Mouse (Mus musculus) intestine, postnatal 0 days (tissue): ENCODE data around the gene Megf8. TPM values are rescaled to one million over a fixed set of nuclear protein-coding genes. Genes with fewer than 3 reads are reported as not detected.
A peak's percentile ranks its signal among the peaks of the same experiment; 100 is the strongest.

Experiments used
- ATAC-seq: fragments of 200-750 bp; cut with Nextera tagmentation; 2 replicates; pipeline ENCODE4 v1.8.0; 2017; ENCODE audit warnings: mild to moderate bottlenecking, moderate TSS enrichment, moderate library complexity
- H3K27ac ChIP-seq: fragments of 300-500 bp; sonication (generic); 2 replicates; pipeline ENCODE4 v1.5.1; 2014; ENCODE audit warnings: mild to moderate bottlenecking, low read depth, low read length, moderate library complexity
- H3K27me3 ChIP-seq: fragments of 300-500 bp; sonication (generic); replicated peaks from 2 replicates; pipeline ENCODE4 v1.6.1; 2014; ENCODE audit warnings: low read length, mixed read lengths; ENCODE audit not compliant: control insufficient read depth, insufficient read depth
- H3K36me3 ChIP-seq: fragments of 300-500 bp; sonication (generic); 2 replicates; pipeline ENCODE4 v1.6.1; 2014; ENCODE audit warnings: mild to moderate bottlenecking, moderate library complexity; ENCODE audit not compliant: control insufficient read depth, insufficient read depth
- H3K4me1 ChIP-seq: fragments of 300-500 bp; sonication (generic); replicated peaks from 2 replicates; pipeline ENCODE4 v1.6.1; 2014; ENCODE audit warnings: antibody characterized with exemption, low read length, mixed read lengths; ENCODE audit not compliant: control insufficient read depth, insufficient read depth
- H3K4me2 ChIP-seq: fragments of 300-500 bp; sonication (generic); replicated peaks from 2 replicates; pipeline ENCODE4 v1.6.1; 2014; ENCODE audit warnings: low read depth, mild to moderate bottlenecking, moderate library complexity
- H3K4me3 ChIP-seq: fragments of 300-500 bp; sonication (generic); 2 replicates; pipeline ENCODE4 v1.5.1; 2014; ENCODE audit warnings: low read depth, low read length
- H3K9ac ChIP-seq: fragments of 300-500 bp; sonication (generic); 2 replicates; pipeline ENCODE4 v1.6.1; 2014; ENCODE audit warnings: mild to moderate bottlenecking, low read depth, low read length
- H3K9me3 ChIP-seq: fragments of 300-500 bp; sonication (generic); 2 replicates; pipeline ENCODE4 v1.6.1; 2016; ENCODE audit warnings: mixed run types; ENCODE audit not compliant: control insufficient read depth
- CTCF ChIP-seq: sonication (generic); IDR thresholded peaks from 2 replicates; pipeline ENCODE4 v1.5.1; 2016; ENCODE audit warnings: low read depth, mild to moderate bottlenecking, control low read depth, antibody characterized with exemption, moderate library complexity
- WGBS: fragments of 180-500 bp; shearing (Covaris S2); extraction: QIAGEN DNeasy Blood & Tissue Kit; methylation state at CpG from one replicate; pipeline ENCODE4 v1.1.7; 2014; 5-methylcytosine and 5-hydroxymethylcytosine counted together
- polyA plus RNA-seq: library from polyadenylated mRNA; unstranded; fragments of >200 nt; fragmentation: Nextera tagmentation; extraction: Ambion mirVana; gene quantifications from 2 replicates; pipeline ENCODE4 v1.2.1, GENCODE M21; 2015

Gene Megf8
- polyA plus RNA-seq, 1 experiment from 2014 or later, result 3.4 TPM

GRCm38 (mm10) chr7:25273259-25274241 is 43.4 kb upstream of the Megf8 start:
- H3K4me3 ChIP-seq, result no peak overlapping the region
- H3K4me2 ChIP-seq, result 0 out of 2 replicates have a peak overlapping the region, but pooled peaks have one; percentile 9
- TF ChIP-seq CTCF, result no peak
- ATAC-seq, result no peak
- H3K9ac ChIP-seq, result no peak overlapping the region
- WGBS, result 84% methylated on average over 22 of the region's 22 CpGs
- no peak overlapping the region for H3K27ac ChIP-seq
- no peaks in the 10 kb centered on the region for H3K9me3 ChIP-seq
- H3K27me3 ChIP-seq, result no peaks in the 10 kb centered on the region
- H3K36me3 ChIP-seq, result peaks cover 27% of the 10 kb centered on the region
- peaks cover 19% of the 10 kb centered on the region; the same call in 1 of the 2 replicates for H3K4me1 ChIP-seq

- 51% methylated on average over 5 of the region's 5 CpGs for WGBS
- Histone ChIP-seq H3K27ac (no peak overlapping the region), H3K9ac (no peak overlapping the region; the same call in 1 of the 2 replicates), H3K4me1 (peaks cover 20% of the 10 kb centered on the region; the same call in 1 of the 2 replicates), H3K36me3 (peaks cover 27% of the 10 kb centered on the region), H3K4me3 (no peak overlapping the region), H3K9me3 (no peaks in the 10 kb centered on the region), H3K27me3 (no peaks in the 10 kb centered on the region), H3K4me2 (no peak overlapping the region)
- no peak for ATAC-seq
- TF ChIP-seq CTCF, result no peak
Observed at GRCm38 (mm10) chr7:25274571-25274970, 42.4 kb upstream of the Megf8 start.

GRCm38 (mm10) chr7:25274996-25275395 is 42.0 kb upstream of the Megf8 start:
- Histone ChIP-seq H3K4me1 (peaks cover 24% of the 10 kb centered on the region; the same call in 1 of the 2 replicates), H3K27ac (no peak overlapping the region), H3K36me3 (peaks cover 27% of the 10 kb centered on the region), H3K27me3 (no peaks in the 10 kb centered on the region), H3K4me3 (no peak overlapping the region), H3K9me3 (no peaks in the 10 kb centered on the region), H3K9ac (no peak overlapping the region), H3K4me2 (no peak overlapping the region)
- 91% methylated on average over 3 of the region's 3 CpGs for WGBS
- no peak for ATAC-seq
- no peak for TF ChIP-seq CTCF

- WGBS, result 44% methylated on average over 9 of the region's 9 CpGs
- peak overlapping the region; percentile 21 for H3K4me2 ChIP-seq
Observed at GRCm38 (mm10) chr7:25275555-25276298, 41.2 kb upstream of the Megf8 start.

GRCm38 (mm10) chr7:25277405-25277804 is 39.6 kb upstream of the Megf8 start:
- Histone ChIP-seq H3K4me1 (peaks cover 39% of the 10 kb centered on the region), H3K36me3 (peaks cover 9% of the 10 kb centered on the region), H3K27me3 (no peaks in the 10 kb centered on the region), H3K9me3 (no peaks in the 10 kb centered on the region), H3K4me3 (no peak overlapping the region), H3K9ac (no peak overlapping the region), H3K4me2 (no peak overlapping the region; the same call in 1 of the 2 replicates), H3K27ac (no peak overlapping the region)
- no peak; the same call in 1 of the 2 replicates for TF ChIP-seq CTCF
- ATAC-seq, result no peak
- WGBS, result 83% methylated on average over 4 of the region's 4 CpGs

More at GRCm38 (mm10) chr7:25275555-25276298, 41.2 kb upstream of the Megf8 start:
- Histone ChIP-seq H3K4me1 (peaks cover 31% of the 10 kb centered on the region; the same call in 1 of the 2 replicates), H3K4me3 (no peak overlapping the region), H3K27me3 (no peaks in the 10 kb centered on the region), H3K9me3 (no peaks in the 10 kb centered on the region), H3K9ac (no peak overlapping the region), H3K27ac (peak overlapping the region; percentile 9; the same call in 1 of the 2 replicates), H3K36me3 (peaks cover 26% of the 10 kb centered on the region)
- TF ChIP-seq CTCF, result no peak
- ATAC-seq, result no peak; the same call in 1 of the 2 replicates

- no peak for ATAC-seq
- TF ChIP-seq CTCF, result no peak
- Histone ChIP-seq H3K4me2 (peak overlapping the region; percentile 96), H3K27ac (peak overlapping the region; percentile 93; the same call in 1 of the 2 replicates), H3K36me3 (peaks cover 5% of the 10 kb centered on the region; the same call in 1 of the 2 replicates), H3K4me3 (peak overlapping the region; percentile 63), H3K27me3 (no peaks in the 10 kb centered on the region), H3K4me1 (peaks cover 39% of the 10 kb centered on the region), H3K9me3 (no peaks in the 10 kb centered on the region), H3K9ac (peak overlapping the region; percentile 55; the same call in 1 of the 2 replicates)
- 6% methylated on average over 4 of the region's 4 CpGs for WGBS
Observed at GRCm38 (mm10) chr7:25277998-25278340, 39.0 kb upstream of the Megf8 start.
